Mouse (Mus musculus) MEL (cell line): ENCODE data around the gene Acat2.

Experiments used
- CTCF ChIP-seq, 3 experiments: IDR thresholded peaks in 2 of 3; conservative IDR thresholded peaks in 1 of 3; 2 replicates each; pipeline ENCODE4 v1.5.1; 2011 to 2012; ENCODE audit warnings: low read length in 3 of 3, low read depth in 2 of 3, mild to moderate bottlenecking in 2 of 3, improper control_type of control experiment in 1 of 3, inconsistent platforms in 1 of 3, mixed read lengths in 1 of 3, moderate library complexity in 1 of 3; ENCODE audit not compliant: control insufficient read depth in 1 of 3, insufficient read depth in 1 of 3, poor library complexity in 1 of 3, severe bottlenecking in 1 of 3
- GABPA ChIP-seq: IDR thresholded peaks from 2 replicates; pipeline ENCODE4 v1.6.1; 2012; ENCODE audit warnings: low read depth, mild to moderate bottlenecking, inconsistent platforms, low read length, improper control_type of control experiment, moderate library complexity
- NELFE ChIP-seq: IDR thresholded peaks from 2 replicates; pipeline ENCODE4 v1.6.1; 2011; ENCODE audit warnings: low read depth, low read length, improper control_type of control experiment
- POLR2A ChIP-seq, 2 experiments: IDR thresholded peaks; 2 replicates each; pipeline ENCODE4 v1.6.1; 2011 to 2012; ENCODE audit warnings: low read length in 2 of 2, mild to moderate bottlenecking in 2 of 2, control low read depth in 1 of 2, improper control_type of control experiment in 1 of 2, low read depth in 1 of 2, moderate library complexity in 1 of 2; ENCODE audit not compliant: control insufficient read depth in 1 of 2, insufficient read depth in 1 of 2, poor library complexity in 1 of 2

- no peak for TF ChIP-seq CTCF (IDR thresholded peaks at IDR 0.05 in 2 of 3, conservative IDR thresholded peaks at IDR 0.05 in 1 of 3; ENCODE audit: control insufficient read depth in 1 of 3, insufficient read depth in 1 of 3, low read depth in 2 of 3, low read length in 3 of 3, poor library complexity in 1 of 3, severe bottlenecking in 1 of 3)
- no peak for TF ChIP-seq POLR2A (IDR thresholded peaks at IDR 0.05; ENCODE audit: control insufficient read depth in 1 of 2, insufficient read depth in 1 of 2, low read depth in 1 of 2, low read length in 2 of 2, poor library complexity in 1 of 2)
- TF ChIP-seq NELFE, result no peak
- TF ChIP-seq GABPA, result no peak
Observed at GRCm38 (mm10) chr17:12905810-12906209, 54.7 kb downstream of the Acat2 start.
